Mouse (Mus musculus): Measurements from ENCODE around the gene Hebp2. TPM values are rescaled to one million over a fixed set of nuclear protein-coding genes. Genes with fewer than 3 reads are reported as not detected.

Gene Hebp2
- polyA plus RNA-seq, 1 experiment from 2014 or later = 23.0 TPM

DNA sequence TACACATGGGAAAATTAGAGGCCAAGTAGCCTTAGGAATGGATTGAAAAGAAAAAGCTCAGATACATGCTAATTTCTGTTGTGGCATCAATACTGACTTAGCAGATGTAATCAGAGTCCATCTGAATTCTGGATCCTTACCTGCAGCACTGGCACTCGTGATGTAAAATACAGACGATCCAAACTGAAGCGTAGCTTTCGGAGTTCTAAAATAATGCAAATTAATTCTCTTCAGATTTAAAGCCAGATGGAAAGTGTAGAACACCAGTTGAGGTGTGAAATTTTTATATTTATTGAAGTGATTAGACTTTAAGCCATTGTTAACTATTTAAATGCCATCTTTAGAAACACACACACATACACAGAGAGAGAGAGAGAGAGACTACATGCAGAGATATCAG lies 15.7 kb downstream of the Hebp2 start:
- no peak overlapping the region for H3K4me3 ChIP-seq
- no peak for ATAC-seq (ENCODE audit: low FRiP score, low read depth)
- no peaks in the 10 kb centered on the region for H3K9me3 ChIP-seq
- WGBS = 80% methylated on average over 4 of the region's 4 CpGs
- peaks cover 42% of the 10 kb centered on the region for H3K4me1 ChIP-seq
- no peaks in the 10 kb centered on the region for H3K27me3 ChIP-seq
- H3K9ac ChIP-seq = no peak overlapping the region
- no peak overlapping the region for H3K4me2 ChIP-seq (replicated peaks)
- peaks cover 26% of the 10 kb centered on the region for H3K36me3 ChIP-seq
- H3K27ac ChIP-seq = no peak overlapping the region

DNA sequence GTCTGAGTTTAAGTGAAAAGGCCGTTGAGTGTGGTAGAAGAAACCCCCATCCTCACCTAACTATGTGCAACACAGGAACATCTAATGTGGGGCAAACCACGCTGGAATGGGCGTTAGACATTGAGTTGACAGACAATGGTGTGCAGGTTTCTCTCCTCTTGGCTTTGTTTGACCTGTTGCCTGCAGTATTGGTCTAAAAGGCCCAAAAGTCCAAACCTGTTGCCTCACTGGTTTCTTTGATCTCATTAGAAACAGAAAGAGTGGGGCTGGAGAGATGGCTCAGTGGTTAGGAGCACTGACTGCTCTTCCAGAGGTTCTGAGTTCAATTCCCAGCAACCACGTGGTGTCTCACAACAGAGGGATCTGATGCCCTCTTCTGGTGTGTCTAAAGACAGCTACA lies 16.7 kb downstream of the Hebp2 start:
- no peak for ATAC-seq (ENCODE audit: low FRiP score, low read depth)
- Histone ChIP-seq H3K4me3 (no peak overlapping the region), H3K27me3 (no peaks in the 10 kb centered on the region), H3K4me1 (peaks cover 43% of the 10 kb centered on the region), H3K9me3 (no peaks in the 10 kb centered on the region), H3K36me3 (peaks cover 34% of the 10 kb centered on the region), H3K27ac (no peak overlapping the region), H3K9ac (no peak overlapping the region), H3K4me2 (replicated peaks) (no peak overlapping the region)
- 84% methylated on average over 4 of the region's 4 CpGs for WGBS

DNA sequence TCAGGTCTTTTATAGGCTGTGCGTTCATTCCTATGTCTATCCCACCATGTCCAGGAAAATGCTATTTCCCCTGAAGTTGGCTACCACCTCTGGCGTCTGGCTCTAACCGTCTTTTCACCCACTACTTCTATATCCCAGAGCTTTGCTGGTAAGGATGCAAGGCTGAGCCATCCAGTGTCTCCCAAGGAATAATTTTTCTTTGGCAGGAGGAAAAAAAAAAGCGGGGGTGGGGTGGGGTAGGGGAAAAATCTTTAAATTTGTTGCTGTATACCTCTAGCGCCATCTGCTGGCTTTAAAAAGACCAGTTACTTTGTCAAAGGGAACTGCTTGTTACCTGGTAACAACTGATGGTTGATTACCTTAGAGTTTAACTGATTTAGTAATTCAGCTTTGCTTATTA lies 17.4 kb downstream of the Hebp2 start:
- Histone ChIP-seq H3K4me3 (no peak overlapping the region), H3K9me3 (no peaks in the 10 kb centered on the region), H3K9ac (no peak overlapping the region), H3K27ac (no peak overlapping the region), H3K36me3 (peaks cover 40% of the 10 kb centered on the region), H3K27me3 (no peaks in the 10 kb centered on the region), H3K4me1 (peaks cover 43% of the 10 kb centered on the region), H3K4me2 (replicated peaks) (no peak overlapping the region)
- WGBS = 46% methylated on average over 5 of the region's 5 CpGs
- ATAC-seq (ENCODE audit: low FRiP score, low read depth) = no peak

DNA sequence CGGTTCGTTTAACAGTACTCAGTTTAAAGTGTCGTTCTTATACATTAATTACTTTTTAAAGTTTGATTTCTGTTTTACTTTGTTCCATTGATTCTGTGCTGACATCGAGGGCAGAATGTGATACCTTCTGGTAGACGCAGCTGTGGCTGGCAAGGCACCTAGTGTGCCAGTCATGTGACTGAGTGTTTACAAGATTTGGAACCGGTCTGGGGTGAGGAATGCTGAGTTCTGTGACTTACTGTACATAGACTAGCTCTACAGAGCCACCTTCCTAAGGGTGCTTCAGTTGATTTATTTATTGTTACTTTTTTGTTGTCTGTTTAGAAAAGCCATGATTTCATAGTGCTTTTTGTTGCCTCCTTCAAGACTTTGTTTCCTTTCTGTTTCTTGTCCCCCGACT lies 18.1 kb downstream of the Hebp2 start:
- peaks cover 43% of the 10 kb centered on the region for H3K4me1 ChIP-seq
- ATAC-seq (ENCODE audit: low FRiP score, low read depth) = no peak
- WGBS = 60% methylated on average over 7 of the region's 7 CpGs
- no peak overlapping the region for H3K9ac ChIP-seq
- peak overlapping the region; percentile 19; the same call in 1 of the 2 replicates for H3K4me2 ChIP-seq (replicated peaks)
- no peaks in the 10 kb centered on the region for H3K9me3 ChIP-seq
- H3K4me3 ChIP-seq = no peak overlapping the region
- H3K36me3 ChIP-seq = peaks cover 40% of the 10 kb centered on the region
- H3K27ac ChIP-seq = no peak overlapping the region
- no peaks in the 10 kb centered on the region for H3K27me3 ChIP-seq

DNA sequence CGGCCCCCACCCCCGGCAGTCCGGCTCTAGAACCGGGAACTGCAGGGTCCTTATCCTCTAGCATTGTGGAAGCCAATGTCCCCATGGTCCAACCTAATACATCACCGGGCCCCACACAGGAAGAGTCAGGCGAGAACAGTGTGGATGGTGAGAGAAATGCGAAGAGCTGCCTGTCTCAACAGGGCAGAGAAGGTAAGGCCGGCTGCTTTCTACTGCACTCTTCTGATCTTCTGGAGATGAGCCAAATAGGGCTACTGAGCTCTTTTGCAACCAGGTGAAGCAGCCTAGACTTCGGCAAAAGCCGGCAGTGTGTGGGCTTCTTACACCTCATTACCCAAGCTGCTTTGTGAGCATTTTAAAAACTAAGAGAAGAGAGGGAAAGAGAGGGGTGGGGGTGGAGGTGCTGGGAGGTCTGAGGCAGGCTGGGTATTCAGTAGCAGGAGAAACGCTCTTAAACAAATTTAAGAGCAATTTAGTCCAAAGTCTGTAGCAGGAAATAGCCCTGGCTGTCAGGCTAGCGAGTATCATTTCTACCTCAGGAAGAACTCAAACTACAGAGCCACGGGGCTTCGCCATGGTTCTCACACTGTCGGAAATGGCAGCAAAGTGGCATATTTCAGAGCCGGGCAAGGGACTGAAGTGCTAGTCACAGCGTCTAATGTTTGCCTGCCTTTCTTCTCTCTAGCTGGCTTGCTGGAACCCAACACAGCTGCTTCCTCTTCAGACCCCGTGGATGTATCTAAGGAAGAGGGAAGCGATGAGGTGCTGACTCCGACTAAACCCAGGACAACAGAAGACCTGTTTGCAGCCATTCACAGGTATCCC lies 18.8 kb downstream of the Hebp2 start:
- Histone ChIP-seq H3K36me3 (peaks cover 37% of the 10 kb centered on the region), H3K9ac (no peak overlapping the region), H3K4me1 (peaks cover 39% of the 10 kb centered on the region), H3K4me2 (replicated peaks) (peak overlapping the region; percentile 17; the same call in 1 of the 2 replicates), H3K27me3 (no peaks in the 10 kb centered on the region), H3K9me3 (no peaks in the 10 kb centered on the region), H3K4me3 (no peak overlapping the region), H3K27ac (peak overlapping the region; percentile 6; the same call in 1 of the 2 replicates)
- ATAC-seq (ENCODE audit: low FRiP score, low read depth) = peak; percentile 48; the same call in 1 of the 2 replicates
- 52% methylated on average over 20 of the region's 20 CpGs for WGBS

DNA sequence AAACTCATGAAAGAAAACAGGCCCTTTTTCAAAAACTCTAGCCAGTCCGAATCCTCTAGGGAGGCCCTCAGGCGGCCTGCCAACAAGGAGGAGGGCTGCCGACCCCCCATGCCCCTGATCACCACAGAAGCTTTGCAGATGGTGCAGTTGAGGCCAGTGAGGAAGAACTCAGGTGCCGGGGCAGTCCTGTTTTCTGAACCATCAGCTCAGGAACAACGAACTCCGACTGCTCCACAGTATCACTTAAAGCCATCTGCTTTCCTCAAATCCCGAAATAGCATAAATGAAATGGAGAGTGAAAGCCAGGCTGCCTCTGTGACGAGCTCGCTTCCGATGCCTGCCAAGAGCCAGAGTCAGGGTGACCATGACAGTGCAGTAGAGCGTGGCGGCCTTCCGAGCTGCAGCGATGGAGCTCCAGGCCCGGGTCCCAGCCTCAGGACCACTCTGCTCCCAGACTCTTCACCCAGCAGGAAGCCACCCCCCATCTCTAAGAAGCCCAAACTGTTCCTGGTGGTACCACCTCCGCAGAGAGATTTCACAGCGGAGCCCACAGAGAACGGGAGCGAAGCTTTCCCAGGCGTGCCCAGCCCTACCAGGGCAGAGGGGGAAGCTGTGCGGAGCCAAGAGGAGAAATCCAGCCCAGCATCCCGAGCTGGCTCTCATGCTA lies 19.6 kb downstream of the Hebp2 start:
- Histone ChIP-seq H3K4me1 (peaks cover 33% of the 10 kb centered on the region), H3K9me3 (no peaks in the 10 kb centered on the region), H3K9ac (no peak overlapping the region), H3K27ac (0 out of 2 replicates have a peak overlapping the region, but pooled peaks have one; percentile 33), H3K4me3 (no peak overlapping the region), H3K27me3 (no peaks in the 10 kb centered on the region), H3K4me2 (replicated peaks) (0 out of 2 replicates have a peak overlapping the region, but pooled peaks have one; percentile 17), H3K36me3 (peaks cover 30% of the 10 kb centered on the region)
- 0 out of 2 replicates have a peak, but pooled peaks have one; percentile 38 for ATAC-seq (ENCODE audit: low FRiP score, low read depth)
- WGBS = 81% methylated on average over 22 of the region's 22 CpGs

DNA sequence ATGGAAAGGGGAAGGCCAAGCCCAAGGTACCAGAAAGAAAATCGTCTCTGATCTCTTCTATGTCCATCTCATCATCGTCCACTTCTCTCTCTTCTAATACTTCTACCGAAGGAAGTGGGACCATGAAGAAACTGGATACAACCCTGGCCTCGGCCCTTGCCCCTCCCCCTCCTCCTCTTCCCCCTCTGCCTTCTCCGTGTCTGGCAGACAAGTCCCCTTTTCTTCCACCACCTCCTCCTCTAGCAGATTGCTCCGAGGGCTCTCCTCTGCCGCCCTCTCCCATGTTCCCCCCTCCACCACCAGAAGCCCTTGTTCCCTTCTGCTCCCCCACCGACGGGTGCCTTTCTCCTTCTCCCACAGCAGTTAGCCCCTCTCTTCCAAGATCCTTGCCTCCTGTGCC lies 20.1 kb downstream of the Hebp2 start:
- H3K9ac ChIP-seq = no peak overlapping the region
- no peak overlapping the region for H3K27ac ChIP-seq

DNA sequence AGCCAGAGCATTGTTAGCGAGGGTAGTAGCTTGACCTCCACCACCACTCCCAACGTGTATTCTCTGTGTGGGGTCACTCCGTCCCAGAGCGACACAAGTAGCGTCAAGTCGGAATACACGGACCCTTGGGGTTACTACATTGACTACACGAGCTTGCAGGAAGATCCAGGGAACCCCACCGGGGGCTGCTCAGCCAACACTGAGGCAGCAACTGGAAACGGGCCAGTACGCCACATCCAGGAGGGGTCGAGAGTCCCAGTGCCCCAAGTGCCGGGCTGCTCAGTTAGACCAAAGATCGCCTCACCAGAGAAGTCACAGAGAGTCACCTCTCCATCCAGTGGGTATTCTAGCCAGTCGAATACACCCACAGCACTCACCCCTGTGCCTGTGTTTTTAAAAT lies 20.6 kb downstream of the Hebp2 start:
- Histone ChIP-seq H3K9ac (no peak overlapping the region), H3K4me3 (no peak overlapping the region), H3K9me3 (no peaks in the 10 kb centered on the region), H3K27me3 (no peaks in the 10 kb centered on the region), H3K4me2 (replicated peaks) (no peak overlapping the region), H3K4me1 (peaks cover 32% of the 10 kb centered on the region), H3K27ac (no peak overlapping the region), H3K36me3 (peaks cover 26% of the 10 kb centered on the region)
- 84% methylated on average over 15 of the region's 15 CpGs for WGBS
- ATAC-seq (ENCODE audit: low FRiP score, low read depth) = no peak

More for the DNA sequence above, 20.1 kb downstream of the Hebp2 start:
- no peak for ATAC-seq (ENCODE audit: low FRiP score, low read depth)
- Histone ChIP-seq H3K4me1 (peaks cover 32% of the 10 kb centered on the region), H3K9me3 (no peaks in the 10 kb centered on the region), H3K27me3 (no peaks in the 10 kb centered on the region), H3K4me2 (replicated peaks) (no peak overlapping the region), H3K4me3 (no peak overlapping the region), H3K36me3 (peaks cover 26% of the 10 kb centered on the region)
- 48% methylated on average over 9 of the region's 9 CpGs for WGBS

DNA sequence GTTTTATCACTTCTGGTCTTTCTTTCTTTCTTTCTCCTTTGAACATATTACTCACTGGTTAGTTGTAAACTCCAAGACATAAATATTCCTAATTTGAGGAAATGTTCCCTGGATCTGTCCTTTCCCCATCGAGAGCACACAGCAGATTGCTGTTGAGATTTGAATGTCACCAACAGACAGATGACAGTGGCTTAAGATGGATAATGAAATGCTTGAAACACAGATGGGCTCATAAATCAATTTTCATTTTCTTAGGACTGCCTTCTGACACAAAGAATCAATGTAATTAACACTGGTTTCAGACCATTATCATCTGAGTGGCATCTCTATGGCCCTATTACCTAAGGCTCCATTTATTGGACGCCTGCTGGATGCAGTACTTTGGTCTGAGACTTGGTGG lies 23.3 kb downstream of the Hebp2 start:
- Histone ChIP-seq H3K4me2 (replicated peaks) (no peak overlapping the region), H3K9ac (no peak overlapping the region), H3K4me1 (peaks cover 23% of the 10 kb centered on the region), H3K27me3 (no peaks in the 10 kb centered on the region), H3K27ac (no peak overlapping the region), H3K4me3 (no peak overlapping the region), H3K9me3 (no peaks in the 10 kb centered on the region), H3K36me3 (peaks cover 26% of the 10 kb centered on the region)
- no peak for ATAC-seq (ENCODE audit: low FRiP score, low read depth)
- WGBS = 77% methylated on average over 2 of the region's 2 CpGs

DNA sequence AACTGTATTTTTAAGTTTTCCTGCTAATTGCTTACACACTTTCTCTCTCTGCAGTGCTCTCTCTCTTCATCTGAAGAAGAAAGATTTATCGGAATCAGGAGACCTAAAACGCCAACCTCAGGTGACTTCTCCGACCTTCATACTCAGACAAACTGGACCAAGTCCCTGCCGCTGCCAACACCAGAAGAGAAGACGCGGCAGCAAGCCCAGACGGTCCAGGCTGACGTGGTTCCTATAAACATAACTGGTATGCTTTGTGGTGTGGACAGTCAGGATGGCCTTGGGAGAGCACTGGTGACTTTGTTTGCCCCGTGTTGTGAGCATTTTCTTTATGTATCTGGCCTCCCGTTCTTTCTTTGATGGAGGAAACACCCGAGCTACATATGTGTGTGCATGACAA lies 34.4 kb downstream of the Hebp2 start:
- Histone ChIP-seq H3K4me1 (peaks cover 29% of the 10 kb centered on the region), H3K4me2 (replicated peaks) (no peak overlapping the region), H3K9me3 (no peaks in the 10 kb centered on the region), H3K27me3 (no peaks in the 10 kb centered on the region), H3K27ac (no peak overlapping the region), H3K36me3 (peaks cover 6% of the 10 kb centered on the region; the same call in 1 of the 2 replicates), H3K4me3 (no peak overlapping the region), H3K9ac (no peak overlapping the region)
- ATAC-seq (ENCODE audit: low FRiP score, low read depth) = no peak
- 70% methylated on average over 11 of the region's 11 CpGs for WGBS

DNA sequence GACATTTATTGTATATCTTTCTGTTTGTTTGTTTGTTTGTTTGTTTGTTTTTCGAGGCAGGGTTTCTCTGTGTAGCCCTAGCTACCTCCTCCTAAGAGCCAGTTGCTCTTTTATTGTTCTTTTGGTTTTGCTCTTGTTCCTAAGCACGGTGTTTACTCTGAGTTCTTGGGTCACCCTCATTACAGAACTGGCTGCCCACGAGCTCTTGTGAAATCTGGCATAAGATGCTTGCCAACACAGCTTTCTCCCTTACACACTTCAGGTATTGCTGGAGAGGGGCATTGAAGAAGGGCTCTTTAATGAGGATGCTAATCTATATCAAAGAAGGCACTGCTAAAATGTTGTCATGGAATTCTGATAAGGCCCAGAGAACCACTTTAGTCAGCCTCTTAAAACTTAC lies 35.2 kb downstream of the Hebp2 start:
- no peak overlapping the region for H3K27ac ChIP-seq
- WGBS = 73% methylated on average over 3 of the region's 3 CpGs

DNA sequence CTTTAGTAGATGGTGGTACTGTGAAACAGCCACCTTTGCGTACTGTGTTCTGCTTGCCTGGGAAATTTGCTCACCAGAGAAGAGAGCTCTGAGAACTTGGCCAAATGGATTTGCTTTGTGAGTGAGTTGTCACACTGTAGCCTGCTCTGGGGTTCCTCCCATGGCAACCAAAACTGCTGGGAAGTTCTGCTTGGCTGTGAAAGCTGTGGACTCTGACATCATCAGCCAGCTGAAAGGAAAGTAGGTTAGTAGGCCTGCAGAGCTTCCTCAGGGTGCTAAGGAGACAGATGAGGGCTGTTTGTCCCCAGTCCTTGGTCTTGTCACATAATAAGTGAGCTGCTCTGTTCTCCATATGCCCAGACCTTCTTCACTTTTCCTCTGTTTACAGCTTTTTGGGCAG lies 37.3 kb downstream of the Hebp2 start:
- WGBS = 55% methylated on average over 1 of the region's 1 CpGs
- no peak overlapping the region for H3K9ac ChIP-seq
- ATAC-seq (ENCODE audit: low FRiP score, low read depth) = no peak
- no peak overlapping the region for H3K4me3 ChIP-seq
- no peak overlapping the region for H3K27ac ChIP-seq
- H3K9me3 ChIP-seq = no peaks in the 10 kb centered on the region
- H3K4me2 ChIP-seq (replicated peaks) = no peak overlapping the region
- H3K27me3 ChIP-seq = no peaks in the 10 kb centered on the region
- peaks cover 6% of the 10 kb centered on the region; the same call in 1 of the 2 replicates for H3K36me3 ChIP-seq
- peaks cover 39% of the 10 kb centered on the region for H3K4me1 ChIP-seq

More for the DNA sequence above, 35.2 kb downstream of the Hebp2 start:
- no peak for ATAC-seq (ENCODE audit: low FRiP score, low read depth)
- peaks cover 6% of the 10 kb centered on the region; the same call in 1 of the 2 replicates for H3K36me3 ChIP-seq
- H3K9ac ChIP-seq = no peak overlapping the region
- H3K27me3 ChIP-seq = no peaks in the 10 kb centered on the region
- H3K4me3 ChIP-seq = no peak overlapping the region
- peaks cover 37% of the 10 kb centered on the region for H3K4me1 ChIP-seq
- H3K9me3 ChIP-seq = no peaks in the 10 kb centered on the region
- no peak overlapping the region for H3K4me2 ChIP-seq (replicated peaks)
